Mouse (Mus musculus) heart, postnatal 25 days (tissue): ENCODE data around the gene Kdelr1. TPM values are rescaled to one million over a fixed set of nuclear protein-coding genes. Genes with fewer than 3 reads are reported as not detected.
A peak's percentile ranks its signal among the peaks of the same experiment; 100 is the strongest.

Experiments
- DNase-seq: peaks from one replicate; pipeline ENCODE4 v3.0.0; 2022; ENCODE audit warnings: low spot score
- intact Hi-C: fragments of 180-260 bp; cut with DNase I; formaldehyde crosslinking; loops from one replicate; pipeline ENCODE4 v1.15.1; 2025
- total RNA-seq, 2 experiments: library from RNA; stranded (reverse); gene quantifications; 2 replicates each; pipeline ENCODE4 v1.2.3; 2021

Gene Kdelr1
- 100 to 1,000 TPM in 1 of 2 experiments, 10 to 100 TPM in 1; 97.5 to 114 TPM for total RNA-seq

GRCm38 (mm10) chr7:45872624-45873023 is at the start of gene Kdelr1:
TSS of gene Kdelr1 (plus strand) at chr7:45872772.
- intact Hi-C loops: loop anchor here (1.0 to 5.0 kb wide), 3 partner anchors 52 to 140 kb away; partner anchors contain the start of gene Ccdc114
- DNase-seq: peak; percentile 79

GRCm38 (mm10) chr7:45824598-45824997 is 48.0 kb upstream of the Kdelr1 start, which contains the start of gene Kcnj14:
TSS of gene Kcnj14 (minus strand) at chr7:45824782.
- DNase-seq: no peak
- intact Hi-C loops: no loop called here

- DNase-seq: no peak
- intact Hi-C loops: no loop called here
Measured at GRCm38 (mm10) chr7:45826631-45827030, 45.9 kb upstream of the Kdelr1 start.

- intact Hi-C loops: loop anchor here (2.0 kb wide), 1 partner anchor 18 kb away; no protein-coding TSS in a partner anchor
- peak; percentile 66 for DNase-seq
Measured at GRCm38 (mm10) chr7:45830427-45831127, 42.0 kb upstream of the Kdelr1 start, which contains the start of gene Grwd1. TSS of gene Grwd1 (minus strand) at chr7:45830944.

- no peak for DNase-seq
- intact Hi-C loops: loop anchor here (2.0 kb wide), 1 partner anchor 18 kb away; no protein-coding TSS in a partner anchor
Measured at GRCm38 (mm10) chr7:45831128-45831525, 41.4 kb upstream of the Kdelr1 start.

- intact Hi-C loops: no loop called here
- no peak for DNase-seq
Measured at GRCm38 (mm10) chr7:45832428-45832827, 40.1 kb upstream of the Kdelr1 start.

DNA sequence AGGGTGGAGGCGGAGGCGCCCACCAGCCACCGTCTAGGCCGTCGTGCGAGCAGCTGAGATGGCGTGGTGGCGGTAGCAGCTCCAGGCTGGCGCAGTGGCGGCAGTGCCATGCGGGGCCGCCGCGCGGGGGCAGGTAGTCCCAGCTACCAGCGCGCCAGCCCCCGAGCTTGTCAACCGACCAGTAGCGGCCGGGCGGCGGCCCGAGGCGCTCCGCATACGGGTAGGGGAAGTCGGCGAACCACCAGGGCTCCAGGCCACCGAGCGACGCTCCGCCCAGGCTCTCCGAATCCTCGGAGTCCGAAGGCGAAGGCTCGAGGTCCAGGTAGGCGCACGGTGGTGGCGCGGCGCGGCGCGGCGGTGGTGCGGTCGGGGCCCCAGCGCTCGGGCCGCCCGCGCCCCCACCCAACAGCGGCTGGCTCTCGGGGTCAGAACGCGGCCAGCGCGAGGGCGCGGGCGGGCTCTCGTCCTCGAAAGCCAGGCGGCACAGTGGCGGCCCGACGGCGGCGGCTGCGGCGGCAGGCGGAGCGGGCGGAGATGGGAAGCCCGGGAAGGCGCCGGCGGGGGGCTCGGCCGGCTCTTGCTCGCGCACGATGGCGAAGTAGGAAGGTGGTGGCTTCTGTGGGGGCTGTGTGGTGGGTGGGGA is 39.3 kb upstream of the Kdelr1 start:
- no peak for DNase-seq
- intact Hi-C loops: no loop called here

DNA sequence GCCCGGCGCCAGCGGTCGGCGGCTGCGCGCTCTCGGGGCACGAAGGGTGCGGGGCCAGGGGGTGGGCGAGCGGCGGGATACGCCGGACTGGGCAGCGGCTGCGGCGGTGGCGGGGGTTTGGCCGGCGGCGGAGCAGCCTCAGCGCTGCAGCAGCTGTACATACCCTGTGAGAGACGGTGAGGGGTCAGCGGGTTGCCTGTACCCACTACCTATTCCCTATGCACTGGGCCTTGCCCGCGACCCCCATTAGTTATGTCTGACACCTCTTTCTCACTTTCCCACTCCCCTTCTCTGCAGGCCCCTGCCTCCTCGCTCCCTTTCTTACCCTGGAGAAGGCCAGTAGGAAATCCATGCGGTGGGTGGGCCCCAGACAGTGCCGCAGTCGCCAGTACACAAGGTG is 38.6 kb upstream of the Kdelr1 start:
- no peak for DNase-seq
- intact Hi-C loops: no loop called here

DNA sequence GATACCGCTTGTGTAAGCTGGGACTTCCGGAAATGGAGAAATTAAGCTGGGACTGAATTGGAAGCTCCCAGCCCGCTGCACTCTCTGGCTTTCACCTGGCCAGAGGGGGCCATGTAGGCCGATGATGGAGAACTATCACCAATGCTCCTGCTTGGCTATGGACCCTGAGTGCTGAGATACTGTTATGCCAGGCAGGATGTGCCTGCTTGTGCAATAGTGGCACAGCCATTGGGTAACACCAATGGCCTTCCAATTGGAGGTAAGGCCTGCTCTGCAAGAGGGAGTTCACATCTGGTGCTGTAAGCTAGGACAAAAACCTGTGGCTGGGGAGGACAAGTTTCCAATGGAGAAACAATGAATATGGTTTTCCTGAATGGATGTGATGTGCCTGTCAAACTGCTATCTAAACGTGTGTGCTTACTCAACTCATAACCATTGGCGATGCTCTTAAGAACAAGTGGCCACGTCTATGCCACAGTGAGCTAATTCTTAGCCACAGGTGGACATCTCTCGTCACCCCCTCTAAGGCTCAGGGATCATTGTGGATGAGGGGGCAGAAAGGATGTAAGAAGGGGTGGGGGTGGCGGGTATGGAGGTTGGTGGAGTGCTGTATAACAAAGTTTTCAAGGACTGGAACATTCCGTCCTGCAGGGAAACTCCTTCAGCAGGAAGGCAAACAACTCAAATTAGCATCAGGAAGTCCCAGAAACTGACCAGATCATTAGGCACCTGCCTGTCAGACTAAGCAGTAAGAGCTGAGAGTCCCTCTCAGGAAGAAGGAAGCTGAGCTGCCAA is 29.4 kb upstream of the Kdelr1 start:
- intact Hi-C loops: no loop called here
- DNase-seq: no peak

- intact Hi-C loops: no loop called here
- no peak for DNase-seq
Measured at GRCm38 (mm10) chr7:45848447-45849027, 24.0 kb upstream of the Kdelr1 start.

DNA sequence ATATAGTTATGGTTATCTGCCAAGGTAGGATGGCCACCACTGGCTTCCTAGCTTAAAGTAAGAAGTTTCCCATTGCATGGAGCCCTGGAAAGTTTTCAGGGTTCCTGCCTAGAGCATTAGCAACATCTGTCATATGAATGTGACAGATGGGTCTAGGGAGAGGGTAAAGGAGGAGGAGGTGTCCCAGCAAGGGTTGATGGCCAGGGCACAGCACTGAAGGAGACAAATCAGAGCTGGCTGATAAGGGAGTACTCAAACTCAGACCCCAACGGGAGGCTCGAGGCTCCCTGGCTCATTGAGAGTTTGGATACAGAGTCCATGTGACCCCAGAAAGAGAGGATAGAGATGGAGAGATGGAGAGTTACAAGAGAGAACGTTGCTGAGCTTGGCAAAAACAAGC is 21.9 kb upstream of the Kdelr1 start:
- intact Hi-C loops: no loop called here

DNA sequence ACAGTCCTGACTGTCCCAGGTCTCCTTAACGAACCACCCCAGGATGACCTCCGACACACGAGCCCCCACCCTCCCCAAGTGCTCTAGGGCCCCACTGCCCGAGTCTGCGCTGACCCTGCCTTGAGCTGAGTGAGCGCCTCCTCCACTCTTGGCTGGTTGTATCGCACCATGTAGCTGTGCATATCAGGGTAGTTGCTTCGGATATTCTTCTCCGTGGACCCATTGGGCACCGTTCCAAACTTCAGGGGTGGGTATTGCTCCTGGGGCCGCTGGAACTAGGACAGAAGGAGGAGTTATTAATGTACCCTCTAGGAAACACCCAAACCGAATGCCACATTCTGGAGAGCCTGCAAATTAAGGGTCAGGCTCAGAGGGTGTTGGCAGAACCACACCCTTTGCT is 19.5 kb upstream of the Kdelr1 start:
- no peak for DNase-seq
- intact Hi-C loops: no loop called here

More for the DNA sequence above, 21.9 kb upstream of the Kdelr1 start:
- DNase-seq: no peak

DNA sequence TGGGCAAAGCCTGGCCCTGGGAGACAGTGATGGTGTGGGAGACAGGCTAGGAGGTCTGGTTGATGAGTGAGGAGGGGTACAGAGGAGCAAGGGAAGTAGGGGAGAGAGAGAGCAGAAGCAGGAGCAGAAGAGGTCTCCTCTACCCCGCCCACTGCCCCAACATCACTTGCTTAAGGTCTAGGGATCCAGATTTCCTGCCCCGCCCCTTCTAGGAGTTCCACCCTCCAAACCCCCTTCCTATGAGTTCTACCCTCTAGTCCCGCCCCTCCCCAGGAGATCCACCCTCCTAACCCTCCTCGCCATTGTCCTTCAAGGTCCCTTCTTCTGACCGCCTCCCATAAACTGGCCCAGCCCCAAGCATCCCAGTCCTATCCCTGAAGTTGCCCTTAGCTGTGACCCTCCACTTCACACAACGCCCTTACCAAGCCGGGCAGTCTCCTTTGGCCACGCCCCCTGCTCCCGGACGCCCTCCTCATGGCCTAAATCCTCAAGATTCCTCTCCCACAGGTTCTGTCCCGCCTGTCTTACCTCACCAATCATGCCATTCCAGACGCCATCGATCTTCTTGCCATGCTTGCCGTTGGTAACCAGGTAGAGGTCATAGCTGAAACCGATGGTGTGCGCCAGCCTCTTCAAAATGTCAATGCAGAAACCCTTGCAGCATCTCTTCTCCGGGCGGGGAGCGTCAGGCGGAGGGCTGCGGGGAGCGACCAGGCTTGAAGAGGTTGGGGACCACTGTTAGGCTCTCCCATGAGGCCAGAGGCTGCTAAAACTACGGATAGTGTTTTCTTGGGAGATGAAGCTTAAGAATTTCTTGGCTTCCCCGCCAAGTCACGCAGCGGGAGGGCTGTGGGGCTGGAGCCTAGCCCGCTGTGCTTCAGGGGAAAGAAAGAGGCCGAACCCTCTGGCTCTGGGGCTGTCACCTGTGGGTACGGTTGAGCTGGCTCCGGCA is 15.3 kb upstream of the Kdelr1 start:
- intact Hi-C loops: no loop called here
- DNase-seq: no peak

- intact Hi-C loops: no loop called here
- no peak for DNase-seq
Measured at GRCm38 (mm10) chr7:45859008-45859407, 13.6 kb upstream of the Kdelr1 start.

DNA sequence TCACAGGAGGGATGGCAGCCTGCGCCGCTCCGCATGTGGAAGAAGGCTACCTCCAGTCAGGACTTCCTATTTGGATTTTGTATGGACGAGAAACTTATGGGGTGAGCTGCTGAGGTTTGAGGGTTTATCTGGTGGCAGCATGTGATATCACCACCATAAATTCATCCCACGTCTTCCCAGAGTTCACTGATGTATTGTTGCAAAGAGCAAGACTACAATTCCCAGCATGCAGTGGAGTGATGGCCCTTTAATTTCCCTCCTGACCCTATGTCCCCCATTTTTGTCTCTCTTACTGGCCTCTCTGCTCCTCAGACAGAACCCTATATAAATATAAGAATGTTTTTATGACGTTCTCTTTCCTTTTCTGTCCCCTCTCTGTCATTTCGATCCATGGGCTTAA is 9.8 kb upstream of the Kdelr1 start:
- intact Hi-C loops: no loop called here
- no peak for DNase-seq

DNA sequence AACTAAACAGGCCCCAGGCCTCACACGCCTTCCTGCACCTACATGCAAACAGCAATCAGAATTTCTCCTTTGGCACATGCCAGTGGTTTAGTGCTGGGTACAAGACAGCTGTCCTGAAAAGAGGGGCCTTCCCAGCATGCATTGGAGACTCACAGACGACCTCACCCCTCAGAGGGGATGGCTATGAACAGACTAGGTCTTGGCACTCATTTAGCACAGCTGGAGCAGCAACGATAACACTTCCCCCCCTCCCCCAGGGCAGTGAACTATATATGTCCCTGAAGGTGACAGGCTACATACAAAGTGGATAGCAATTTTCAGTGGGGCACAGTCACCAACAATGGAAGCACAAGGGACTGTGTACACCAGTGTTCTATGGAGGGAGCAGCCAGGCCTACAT is 8.1 kb upstream of the Kdelr1 start:
- intact Hi-C loops: no loop called here
- DNase-seq: no peak

GRCm38 (mm10) chr7:45865925-45866910 is 6.4 kb upstream of the Kdelr1 start:
- DNase-seq: peak; percentile 90
- intact Hi-C loops: no loop called here

GRCm38 (mm10) chr7:45867871-45868270 is 4.7 kb upstream of the Kdelr1 start:
- no peak for DNase-seq
- intact Hi-C loops: no loop called here
